Mouse (Mus musculus): ENCODE results near the gene Vangl1.
"Not testable (repeated sequence)": the region's sequence is repeated elsewhere in the genome, so short reads cannot be mapped to it uniquely, and the experiment has no call there.

Gene Vangl1

GRCm38 (mm10) chr3:102203781-102204721 lies at the start of gene Vangl1:
Vangl1 (minus strand) TSS chr3:102204693.
- DNase-seq (ENCODE audit: low spot score) = peak; percentile 65

- no peak for DNase-seq (ENCODE audit: low spot score)
These were observed 49.1 kb upstream of the Vangl1 start for GRCm38 (mm10) chr3:102253554-102253953.

- no peak for DNase-seq (ENCODE audit: low spot score)
These were observed 48.4 kb upstream of the Vangl1 start for GRCm38 (mm10) chr3:102252927-102253326.

GRCm38 (mm10) chr3:102250873-102251272 lies 46.4 kb upstream of the Vangl1 start:
- DNase-seq (ENCODE audit: low spot score) = no peak

GRCm38 (mm10) chr3:102249401-102249991 lies 45.0 kb upstream of the Vangl1 start:
- DNase-seq (ENCODE audit: low spot score) = peak; percentile 6

GRCm38 (mm10) chr3:102244601-102245000 lies 40.1 kb upstream of the Vangl1 start:
- DNase-seq (ENCODE audit: low spot score) = no peak

- no peak for DNase-seq (ENCODE audit: low spot score)
These were observed 38.4 kb upstream of the Vangl1 start for GRCm38 (mm10) chr3:102242854-102243253.

- no peak for DNase-seq (ENCODE audit: low spot score)
These were observed 27.1 kb upstream of the Vangl1 start for GRCm38 (mm10) chr3:102231418-102232134.

GRCm38 (mm10) chr3:102222756-102223155 lies 18.3 kb upstream of the Vangl1 start:
- no peak for DNase-seq (ENCODE audit: low spot score)

GRCm38 (mm10) chr3:102218301-102218700 lies 13.8 kb upstream of the Vangl1 start:
- DNase-seq (ENCODE audit: low spot score) = no peak

- no peak for DNase-seq (ENCODE audit: low spot score)
These were observed 10.2 kb upstream of the Vangl1 start for GRCm38 (mm10) chr3:102214736-102215135.

- no peak for DNase-seq (ENCODE audit: low spot score)
These were observed 9.8 kb upstream of the Vangl1 start for GRCm38 (mm10) chr3:102214299-102214698.

- no peak for DNase-seq (ENCODE audit: low spot score)
These were observed 8.4 kb upstream of the Vangl1 start for GRCm38 (mm10) chr3:102212896-102213295.

- DNase-seq (ENCODE audit: low spot score) = no peak
These were observed 7.8 kb upstream of the Vangl1 start for GRCm38 (mm10) chr3:102212336-102212735.

GRCm38 (mm10) chr3:102211340-102211739 lies 6.8 kb upstream of the Vangl1 start:
- DNase-seq (ENCODE audit: low spot score) = no peak

GRCm38 (mm10) chr3:102210775-102211174 lies 6.3 kb upstream of the Vangl1 start:
- no peak for DNase-seq (ENCODE audit: low spot score)

GRCm38 (mm10) chr3:102208861-102209260 lies 4.4 kb upstream of the Vangl1 start:
- no peak for DNase-seq (ENCODE audit: low spot score)

- no peak for DNase-seq (ENCODE audit: low spot score)
These were observed 951 bp upstream of the Vangl1 start for GRCm38 (mm10) chr3:102205458-102205830.

- not testable (repeated sequence) for DNase-seq (ENCODE audit: low spot score)
These were observed 403 bp upstream of the Vangl1 start for GRCm38 (mm10) chr3:102204734-102205457.

GRCm38 (mm10) chr3:102203131-102203530 lies 1.4 kb downstream of the Vangl1 start:
- no peak for DNase-seq (ENCODE audit: low spot score)

- no peak for DNase-seq (ENCODE audit: low spot score)
These were observed 4.5 kb downstream of the Vangl1 start for GRCm38 (mm10) chr3:102199991-102200390.

- DNase-seq (ENCODE audit: low spot score) = no peak
These were observed 5.3 kb downstream of the Vangl1 start for GRCm38 (mm10) chr3:102199226-102199625.
